Mouse (Mus musculus) thymus, postnatal 0 days (tissue): ENCODE measurements around the gene Tmem151b. TPM values are rescaled to one million over a fixed set of nuclear protein-coding genes. Genes with fewer than 3 reads are reported as not detected.

Source experiments
- DNase-seq: peaks from one replicate; pipeline ENCODE4 v3.0.0-alpha.2; 2015; ENCODE audit warnings: low spot score
- polyA plus RNA-seq: library from polyadenylated mRNA; unstranded; fragments of >200 nt; fragmentation: Nextera tagmentation; extraction: Ambion mirVana; gene quantifications from 2 replicates; pipeline ENCODE4 v1.2.1, GENCODE M21; 2015

The Tmem151b gene
- polyA plus RNA-seq, 1 experiment from 2014 or later: 19.6 TPM

DNA sequence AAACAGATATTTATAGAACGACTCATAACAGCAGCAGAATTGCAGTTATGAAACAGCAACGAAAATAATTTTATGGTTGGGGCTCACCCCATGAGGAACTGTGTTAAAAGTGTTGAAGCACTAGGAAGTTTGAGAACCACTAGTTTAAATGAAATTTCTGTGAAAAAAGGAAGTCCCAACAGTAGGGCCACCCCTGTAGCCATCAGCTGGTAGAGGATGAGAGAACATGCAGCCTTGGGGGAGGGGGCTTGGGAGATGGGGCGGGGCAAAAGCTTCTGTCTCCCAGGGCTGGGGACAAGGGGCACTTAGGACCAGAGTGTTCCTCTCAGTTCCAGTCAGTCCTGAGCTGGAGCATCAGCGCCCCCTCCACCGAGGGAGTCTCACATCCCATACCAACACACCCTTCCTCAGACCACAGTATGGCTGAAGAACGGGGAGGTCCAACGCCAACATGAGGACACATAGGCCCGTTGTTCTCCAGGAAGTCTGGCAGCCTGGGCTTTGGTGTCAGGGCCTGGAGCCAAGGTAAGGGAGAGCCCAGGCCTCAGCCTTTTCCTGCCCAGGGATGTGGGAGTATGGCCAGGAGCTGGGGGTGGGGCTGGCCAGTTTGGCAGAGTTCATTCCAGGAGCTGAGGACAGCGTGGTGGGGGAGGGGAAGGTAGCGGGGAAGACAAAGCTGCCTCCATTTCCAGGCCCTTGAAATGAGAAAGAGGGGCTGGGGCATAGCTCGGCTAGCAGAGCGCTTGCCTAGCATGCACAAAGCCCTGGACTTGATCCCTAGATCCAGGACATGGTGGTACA lies 34.8 kb upstream of the Tmem151b start:
- DNase-seq: no peak

DNA sequence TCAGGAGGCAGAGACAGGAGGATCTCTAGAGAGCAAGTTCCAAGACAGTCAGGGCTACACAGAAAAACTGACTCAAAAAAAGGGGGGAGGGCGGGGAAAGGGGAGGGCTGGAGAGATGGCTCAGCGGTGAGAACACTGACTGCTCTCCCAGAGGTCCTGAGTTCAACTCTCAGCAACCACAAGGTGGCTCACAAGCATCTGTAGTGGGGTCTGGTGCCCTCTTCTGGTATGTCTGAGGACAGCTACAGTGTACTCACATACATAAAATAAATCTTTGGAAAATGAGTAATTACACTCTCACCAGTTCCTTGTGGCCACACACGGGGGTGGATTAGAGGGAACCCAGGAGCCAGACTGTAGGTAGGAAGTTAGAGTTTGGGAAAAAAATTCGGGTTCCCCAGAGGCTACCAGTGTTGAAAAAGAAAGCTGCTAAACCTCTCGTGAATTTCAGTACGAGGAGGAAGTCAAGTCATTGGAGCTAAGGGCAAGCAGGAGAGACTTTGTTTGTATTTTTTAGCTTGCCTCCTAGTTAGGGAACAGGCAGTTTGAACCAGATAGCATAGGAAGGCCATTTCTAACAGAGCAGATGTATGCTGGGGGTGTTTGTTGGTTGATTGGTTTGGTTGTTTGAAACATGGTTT lies 33.4 kb upstream of the Tmem151b start:
- DNase-seq: peak; percentile 49

DNA sequence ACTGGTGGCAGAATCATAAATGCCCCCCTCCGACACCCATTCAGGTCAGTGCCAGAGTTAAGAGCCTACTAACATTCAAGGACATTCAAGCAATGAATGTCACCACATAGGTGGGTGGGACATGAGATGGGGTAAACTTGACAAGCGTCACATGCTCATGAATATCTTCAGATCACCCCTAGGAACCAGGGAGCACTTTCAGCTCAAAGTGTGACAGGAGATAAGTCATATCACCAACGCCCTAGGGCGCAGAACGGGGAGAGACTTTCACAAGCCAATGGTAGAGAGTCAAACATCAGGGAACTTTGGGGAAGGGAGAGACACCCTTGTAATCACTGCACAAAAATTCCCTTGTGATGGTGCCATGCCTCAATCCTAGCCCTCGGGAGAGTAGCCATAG lies 32.7 kb upstream of the Tmem151b start:
- no peak for DNase-seq

DNA sequence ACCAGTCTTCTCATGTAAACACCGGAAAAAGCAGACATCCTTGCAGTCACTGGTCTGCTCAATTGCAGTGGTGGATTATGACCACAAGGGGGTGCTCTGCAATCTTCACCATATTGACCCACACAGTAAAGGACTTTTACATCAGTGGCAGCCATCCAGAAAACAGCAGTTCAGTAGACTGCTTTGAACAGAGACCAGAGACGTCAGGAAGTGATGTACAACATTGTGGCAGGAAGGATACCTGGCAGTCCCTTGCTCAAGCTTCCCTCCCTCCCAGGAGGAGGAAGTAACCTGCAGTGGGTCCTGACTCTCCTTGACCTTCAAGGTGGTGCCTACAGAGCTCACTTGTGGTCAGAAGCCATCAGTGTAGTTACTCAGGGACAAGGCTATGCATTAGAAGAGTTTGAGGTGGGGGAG lies 32.1 kb upstream of the Tmem151b start:
- DNase-seq: peak; percentile 83

DNA sequence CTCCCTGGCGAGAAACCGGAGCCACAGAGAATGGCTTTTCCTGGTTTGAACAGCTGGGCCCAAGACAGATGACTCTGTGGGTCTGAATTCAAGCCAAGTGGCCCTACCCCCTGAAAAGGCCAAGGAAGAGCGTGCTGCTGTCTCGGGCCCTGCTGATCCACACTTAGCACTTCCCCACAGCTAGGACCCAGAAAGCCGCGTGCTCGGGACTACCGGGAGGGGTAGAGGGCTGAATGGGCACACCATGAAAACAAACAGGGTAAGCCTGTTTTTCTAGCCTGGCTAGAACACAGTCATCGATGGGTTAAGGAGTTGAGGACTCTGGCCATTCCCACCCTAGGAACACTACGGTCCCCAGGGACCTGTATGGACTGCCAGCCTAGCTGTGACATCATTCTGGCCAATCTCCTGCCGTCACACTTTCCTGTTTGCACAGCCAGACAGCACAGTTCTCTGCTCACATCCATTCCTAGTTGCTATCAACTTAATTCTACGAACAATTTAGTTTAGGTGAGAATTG lies 31.5 kb upstream of the Tmem151b start:
- no peak for DNase-seq

DNA sequence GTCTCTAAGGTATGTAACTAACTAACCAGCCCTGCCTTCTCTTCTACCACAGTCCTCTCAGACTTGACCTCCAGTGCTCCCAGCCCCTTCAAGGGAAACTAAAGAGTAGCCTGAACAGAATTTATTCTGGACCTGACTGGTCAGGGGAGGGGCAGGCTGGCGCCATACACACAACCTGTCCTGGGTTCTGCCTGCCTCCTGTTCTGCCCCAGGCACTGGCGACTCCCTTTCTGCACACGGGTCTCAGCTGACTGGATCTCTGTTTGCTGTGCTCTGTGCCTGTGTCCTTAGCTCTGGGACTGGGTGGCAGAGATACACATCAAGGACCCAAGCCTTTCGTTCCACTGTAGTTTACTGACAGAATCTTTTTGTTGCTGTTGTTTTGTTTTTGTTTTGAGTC lies 30.1 kb upstream of the Tmem151b start:
- no peak for DNase-seq

DNA sequence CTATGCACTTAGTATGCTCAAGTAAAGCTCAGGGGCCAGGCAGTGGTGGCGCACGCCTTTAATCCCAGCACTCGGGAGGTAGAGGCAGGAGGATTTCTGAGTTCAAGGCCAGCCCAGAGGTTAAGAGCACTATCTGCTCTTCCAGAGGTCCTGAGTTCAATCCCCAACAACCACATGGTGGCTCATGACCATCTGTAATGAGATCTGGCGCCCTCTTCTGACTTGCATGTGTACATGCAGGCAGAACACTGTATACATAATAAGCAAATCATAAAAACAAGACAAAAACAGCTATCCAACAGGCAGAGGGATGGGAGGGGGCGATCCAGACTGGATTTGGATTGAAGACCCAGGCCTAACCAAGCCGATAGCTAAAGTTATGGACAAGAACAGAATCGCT lies 29.4 kb upstream of the Tmem151b start:
- DNase-seq: peak; percentile 57

DNA sequence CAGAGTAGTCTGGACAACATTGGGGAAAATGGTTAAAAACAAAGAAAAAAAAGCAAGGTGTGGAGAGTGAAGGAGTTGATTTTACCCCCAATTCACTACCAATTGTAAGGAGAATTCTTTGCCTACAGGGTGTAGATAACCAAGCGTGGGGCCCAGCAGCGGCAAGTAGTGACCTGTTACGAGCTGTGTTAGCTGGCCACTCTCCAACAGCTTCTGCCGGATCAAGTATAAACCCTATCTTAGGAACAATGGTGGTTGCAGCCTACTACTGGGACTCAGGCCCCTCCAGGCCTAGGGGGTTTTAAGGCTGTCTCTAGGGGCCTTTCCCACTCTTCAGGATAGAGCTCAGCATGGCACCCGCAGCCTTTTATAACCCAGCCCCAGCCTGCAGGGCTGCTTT lies 28.8 kb upstream of the Tmem151b start:
- no peak for DNase-seq

DNA sequence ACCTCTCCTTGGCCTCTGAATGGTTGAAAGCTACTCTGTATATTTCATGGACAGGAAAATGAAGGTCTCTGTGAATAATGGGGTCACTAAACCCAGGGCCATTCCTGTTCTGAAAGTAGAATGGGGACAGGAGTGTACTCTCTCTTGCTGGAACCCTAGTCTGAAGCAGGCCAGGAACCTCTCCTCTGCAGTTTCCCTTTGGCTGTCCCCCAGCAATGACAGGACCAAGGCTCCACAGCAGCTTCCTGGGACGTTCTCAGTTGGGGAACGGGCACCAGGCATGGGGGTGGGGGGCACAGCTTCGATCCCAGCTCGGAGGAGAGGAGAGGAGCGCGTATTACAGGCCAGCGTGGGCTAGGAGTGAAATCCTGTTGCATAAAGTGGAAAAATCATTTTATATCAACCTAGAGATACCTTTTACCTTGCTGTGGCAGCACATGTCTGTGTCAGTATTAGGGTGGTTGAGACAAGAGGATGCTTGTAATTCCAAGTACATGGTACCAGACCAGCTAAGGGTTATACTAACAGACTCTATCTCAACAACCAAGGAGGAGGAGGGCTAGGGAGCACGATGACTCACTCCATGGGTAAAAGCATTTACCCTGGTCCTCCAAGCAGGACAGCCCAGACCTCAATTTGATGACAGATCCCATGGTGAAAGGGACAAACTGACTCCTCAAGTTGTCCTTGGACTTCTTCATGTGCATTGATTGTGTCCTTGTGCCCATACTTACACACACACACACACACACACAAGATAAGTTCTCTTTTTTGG lies 25.8 kb upstream of the Tmem151b start:
- DNase-seq: no peak

DNA sequence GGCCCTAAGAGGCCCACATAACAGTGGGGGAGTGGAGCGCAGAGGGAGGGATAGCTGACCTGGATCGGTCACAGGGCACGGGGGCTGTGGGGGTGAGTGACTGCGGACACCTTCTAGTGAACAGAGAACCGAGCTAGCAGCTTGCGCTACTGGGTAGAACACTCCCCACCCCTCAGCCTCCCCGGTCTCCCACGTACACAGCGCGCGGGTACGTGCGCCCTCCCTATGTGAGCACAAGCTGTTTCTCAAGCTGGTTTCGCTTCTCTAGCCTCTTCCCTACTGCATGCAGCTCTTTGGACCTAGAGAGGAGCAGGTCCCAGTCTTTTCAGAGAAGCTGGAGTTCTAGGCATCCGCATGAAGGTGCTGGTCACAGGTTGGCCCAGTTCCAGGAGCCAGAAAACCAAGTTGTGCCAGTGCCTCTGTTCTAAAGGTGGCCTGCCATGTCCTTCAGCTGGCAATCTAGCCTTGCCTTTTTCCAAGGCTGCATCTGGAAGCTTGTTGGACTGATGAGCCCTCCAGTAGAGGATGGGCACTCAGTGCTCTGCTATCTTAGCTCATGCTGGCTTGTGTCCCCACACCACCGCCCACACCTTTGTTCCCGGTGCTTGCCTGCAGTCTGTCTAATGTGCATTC lies 24.8 kb upstream of the Tmem151b start:
- DNase-seq: peak; percentile 80

DNA sequence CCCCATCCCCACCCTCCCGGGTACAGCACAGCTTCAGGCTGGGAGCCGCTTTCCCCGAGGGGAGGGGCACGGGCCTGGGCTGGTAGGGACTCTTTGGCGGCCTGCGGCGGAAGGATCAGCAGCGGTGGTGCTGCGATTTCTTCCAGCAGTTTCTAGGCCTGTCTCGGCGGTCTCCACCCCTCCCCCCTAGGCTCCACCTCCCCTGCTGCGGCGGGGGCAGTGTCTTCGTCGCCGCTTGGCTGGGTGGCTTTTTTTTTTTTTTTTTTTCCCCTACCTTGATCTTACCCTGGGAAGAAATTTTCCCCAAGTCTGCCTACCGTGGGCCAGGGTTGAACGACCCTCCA lies 24.3 kb upstream of the Tmem151b start:
- peak; percentile 95 for DNase-seq

DNA sequence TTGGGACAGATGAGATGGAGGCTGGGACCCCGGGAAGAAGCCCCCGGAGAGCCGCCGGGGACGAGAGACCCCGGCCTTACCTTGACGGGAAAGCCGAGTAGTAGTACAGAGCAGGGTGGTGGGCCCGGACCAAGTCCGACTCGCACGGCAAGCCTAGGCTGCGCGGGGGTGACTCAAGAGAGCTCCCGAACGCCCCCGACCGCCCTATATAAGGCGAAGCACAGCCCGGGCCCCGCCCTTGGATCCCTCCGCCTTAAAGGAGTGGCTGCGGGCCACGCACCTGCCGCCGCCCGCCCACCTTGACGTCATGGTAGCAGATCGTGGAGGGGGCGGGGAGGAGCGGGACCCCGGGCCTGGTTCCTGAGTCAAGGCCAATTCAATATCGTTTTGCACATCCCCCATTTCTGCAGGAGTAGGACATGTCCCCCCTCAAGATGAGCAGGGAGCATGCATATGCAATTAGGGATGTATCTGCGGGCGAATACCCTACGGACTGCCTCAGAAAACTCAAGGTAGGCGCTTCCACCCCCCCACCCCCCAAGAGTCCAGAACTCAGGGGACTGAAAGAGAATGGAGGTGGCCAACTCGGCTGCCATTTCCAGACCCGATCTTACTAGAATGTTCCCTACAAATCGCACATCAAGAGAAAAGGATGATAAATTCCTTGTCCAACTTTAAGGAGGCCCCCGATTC lies 23.8 kb upstream of the Tmem151b start, which contains the start of gene Hsp90ab1:
TSS of gene Hsp90ab1 (minus strand) at position 185 of the 693 bp plus-strand sequence.
- peak; percentile 99 for DNase-seq

DNA sequence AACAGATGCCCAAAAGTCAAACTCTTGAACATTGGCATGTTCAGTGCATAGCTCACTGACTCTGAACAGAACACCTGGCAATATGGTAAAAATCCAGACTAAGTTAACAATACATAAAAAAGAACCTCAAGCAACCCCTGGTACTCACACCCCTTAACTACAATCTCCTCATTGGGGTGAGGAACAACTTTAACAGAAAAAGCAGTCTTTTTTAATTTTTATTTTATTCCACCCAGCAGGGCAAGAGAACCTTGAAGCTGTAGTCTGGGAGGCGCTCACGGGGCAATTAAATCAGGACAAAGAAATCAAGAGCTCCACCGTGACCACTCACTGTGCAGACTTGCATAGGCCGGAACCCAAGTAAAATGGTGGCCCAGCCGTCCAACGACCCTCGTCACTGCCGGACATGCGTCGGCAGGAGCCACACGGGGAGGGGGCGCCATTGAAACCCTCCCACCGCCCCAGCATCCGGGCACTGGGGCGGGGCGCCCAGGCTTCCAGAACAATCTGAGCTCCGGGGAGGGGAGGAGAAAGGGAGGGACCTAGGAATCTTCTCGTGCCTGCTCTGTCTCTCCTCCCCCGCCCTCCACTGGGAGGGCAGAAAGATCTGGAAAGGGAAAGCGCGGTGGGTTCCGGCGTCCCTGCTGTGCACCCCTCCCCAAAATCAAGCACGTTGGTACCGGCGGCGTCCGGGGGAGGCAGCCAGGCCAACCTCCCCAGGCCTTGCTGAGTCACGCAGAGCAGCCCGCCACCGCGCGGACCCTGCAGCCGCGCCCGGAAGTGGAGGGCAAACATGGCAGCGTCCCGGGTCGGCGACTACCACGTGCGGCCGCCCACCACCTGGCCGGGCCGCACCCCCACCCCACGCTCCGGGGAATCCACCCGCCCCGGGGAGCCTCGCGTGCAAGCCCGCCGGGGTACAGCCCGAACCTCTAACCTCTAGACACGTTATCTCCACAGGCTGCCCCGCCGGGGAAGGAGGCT lies 22.9 kb upstream of the Tmem151b start:
- peak; percentile 76 for DNase-seq

DNA sequence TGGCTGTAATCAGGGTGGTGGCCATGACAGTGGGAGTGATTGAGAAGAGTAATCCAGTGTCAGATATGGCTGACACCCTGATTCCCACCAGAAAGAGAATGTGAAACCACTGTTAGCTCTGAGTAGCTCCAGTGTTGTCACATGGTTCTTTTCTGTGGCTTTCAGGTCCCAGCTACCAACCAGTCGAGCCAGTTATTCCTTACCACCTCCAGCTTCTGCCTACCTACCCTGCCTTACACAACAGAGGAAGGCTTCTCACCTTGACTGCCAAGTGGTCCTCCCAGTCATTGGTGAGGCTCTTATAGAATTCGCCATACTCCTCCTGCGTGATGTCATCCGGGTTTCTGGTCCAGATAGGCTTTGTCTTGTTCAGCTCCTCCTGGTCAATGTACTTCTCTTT lies 20.5 kb upstream of the Tmem151b start:
- DNase-seq: no peak

DNA sequence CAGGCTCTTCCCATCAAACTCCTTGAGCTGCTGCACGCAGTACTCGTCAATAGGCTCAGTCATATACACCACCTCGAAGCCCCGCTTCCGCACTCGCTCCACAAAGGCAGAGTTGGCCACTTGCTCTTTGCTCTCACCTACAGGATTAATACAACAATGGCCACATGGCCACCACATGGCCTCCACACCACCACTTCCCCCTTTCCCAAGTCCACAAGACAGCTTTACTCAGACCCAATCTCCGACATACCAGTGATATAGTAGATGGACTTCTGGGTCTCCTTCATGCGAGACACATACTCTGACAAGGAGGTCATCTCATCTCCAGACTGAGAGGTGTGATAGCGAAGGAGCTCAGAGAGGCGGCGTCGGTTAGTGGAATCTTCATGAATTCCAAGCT lies 19.5 kb upstream of the Tmem151b start:
- no peak for DNase-seq

DNA sequence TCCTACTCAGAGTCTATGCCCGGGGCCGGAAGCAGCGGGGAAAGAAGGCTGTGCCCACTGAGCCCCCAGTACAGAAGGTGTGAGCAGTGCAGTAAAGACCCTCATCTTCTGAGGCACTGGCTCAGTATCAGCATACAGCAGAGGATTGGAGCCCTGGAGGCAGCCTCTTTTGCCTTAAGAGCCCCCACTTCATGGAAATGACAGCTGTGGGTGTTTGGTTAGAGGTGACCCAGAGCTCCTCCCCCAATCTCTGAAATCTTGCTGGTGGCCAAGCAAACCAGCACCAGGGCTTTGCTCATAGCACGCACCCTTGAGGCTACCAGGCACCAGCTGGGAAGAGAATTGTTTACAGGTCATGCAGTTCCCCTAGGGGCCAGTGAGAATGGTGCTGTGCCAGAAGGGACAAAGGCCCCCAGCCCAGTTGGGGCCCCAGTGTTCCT lies 17.7 kb upstream of the Tmem151b start:
- no peak for DNase-seq

DNA sequence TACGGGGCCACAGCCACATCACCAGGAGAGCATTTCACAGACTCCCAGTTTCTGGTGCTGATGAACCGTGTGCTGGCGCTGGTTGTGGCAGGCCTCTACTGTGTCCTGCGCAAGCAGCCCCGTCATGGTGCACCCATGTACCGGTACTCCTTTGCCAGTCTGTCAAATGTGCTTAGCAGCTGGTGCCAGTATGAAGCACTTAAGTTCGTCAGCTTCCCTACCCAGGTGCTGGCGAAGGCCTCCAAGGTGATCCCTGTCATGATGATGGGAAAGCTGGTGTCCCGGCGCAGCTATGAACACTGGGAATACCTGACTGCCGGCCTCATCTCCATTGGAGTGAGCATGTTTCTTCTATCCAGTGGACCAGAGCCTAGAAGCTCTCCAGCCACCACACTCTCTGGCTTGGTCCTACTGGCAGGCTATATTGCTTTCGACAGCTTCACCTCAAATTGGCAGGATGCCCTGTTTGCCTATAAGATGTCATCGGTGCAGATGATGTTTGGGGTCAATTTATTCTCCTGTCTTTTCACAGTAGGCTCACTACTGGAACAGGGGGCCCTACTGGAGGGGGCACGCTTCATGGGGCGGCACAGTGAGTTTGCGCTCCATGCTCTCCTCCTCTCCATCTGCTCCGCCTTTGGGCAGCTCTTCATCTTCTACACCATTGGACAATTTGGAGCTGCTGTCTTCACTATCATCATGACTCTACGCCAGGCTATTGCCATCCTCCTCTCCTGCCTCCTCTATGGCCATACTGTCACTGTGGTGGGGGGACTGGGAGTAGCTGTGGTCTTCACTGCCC lies 17.1 kb upstream of the Tmem151b start:
- no peak for DNase-seq

DNA sequence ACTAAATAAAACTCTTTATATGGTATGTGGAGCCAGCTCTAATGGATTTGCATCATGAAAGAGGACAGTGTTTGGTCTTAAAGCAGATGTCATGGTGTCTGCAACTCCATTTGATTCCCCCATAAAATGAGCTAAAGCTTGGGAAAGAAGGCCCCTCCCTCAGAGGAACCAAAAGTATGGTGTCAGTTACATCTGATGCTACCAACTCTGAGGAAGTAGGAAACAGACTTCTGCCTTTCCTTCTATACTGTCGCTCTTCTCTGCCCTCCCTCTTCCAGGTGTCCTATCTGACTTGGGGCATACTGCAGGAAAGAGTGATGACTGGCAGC lies 16.5 kb upstream of the Tmem151b start:
- DNase-seq: no peak

DNA sequence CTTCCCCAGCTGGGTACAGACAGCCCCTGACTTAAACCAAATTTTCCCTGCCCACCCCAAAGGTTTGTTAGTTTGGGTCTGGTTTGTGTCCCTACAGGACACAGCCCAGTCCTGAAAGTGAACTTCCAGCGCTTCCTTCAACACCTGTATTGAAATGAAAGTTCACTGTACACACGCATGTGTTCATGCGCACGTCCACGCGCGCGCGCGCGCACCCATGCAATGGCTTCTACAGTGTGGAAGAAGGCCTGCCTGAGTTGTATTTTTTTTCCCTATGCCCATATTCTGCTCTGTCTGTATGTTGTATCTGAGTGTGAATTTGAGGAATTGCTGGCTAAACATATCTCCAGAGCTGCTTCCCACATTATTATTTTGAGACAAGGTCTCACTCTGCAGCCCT lies 15.6 kb upstream of the Tmem151b start:
- no peak for DNase-seq
